Mouse (Mus musculus) brain, embryonic 14.5 days (tissue): ENCODE results near the gene Stard13. TPM values are rescaled to one million over a fixed set of nuclear protein-coding genes. Genes with fewer than 3 reads are reported as not detected.

ENCODE experiments used
- DNase-seq: peaks from one replicate; pipeline ENCODE4 v3.0.0-alpha.2; 2011; ENCODE audit warnings: low read depth
- CTCF ChIP-seq: fragments of 200-500 bp; IDR thresholded peaks from 2 replicates; pipeline ENCODE4 v1.5.1; 2012; ENCODE audit warnings: inconsistent platforms, mild to moderate bottlenecking, moderate library complexity, borderline replicate concordance; ENCODE audit not compliant: insufficient read depth, insufficient read length; ENCODE audit errors: extremely low read depth
- POLR2A ChIP-seq: fragments of 200-500 bp; IDR thresholded peaks from 2 replicates; pipeline ENCODE4 v1.6.1; 2012; ENCODE audit warnings: mild to moderate bottlenecking, inconsistent platforms, borderline replicate concordance; ENCODE audit not compliant: poor library complexity, insufficient read depth, insufficient read length, severe bottlenecking; ENCODE audit errors: extremely low read depth
- polyA plus RNA-seq: library from polyadenylated mRNA; depleted of rRNA; stranded (reverse); fragments of >200 nt; gene quantifications from 2 replicates; pipeline ENCODE4 v1.2.3, GENCODE M21; 2012; rRNA removed

Gene Stard13
- polyA plus RNA-seq, 1 experiment = 6.6 TPM

DNA sequence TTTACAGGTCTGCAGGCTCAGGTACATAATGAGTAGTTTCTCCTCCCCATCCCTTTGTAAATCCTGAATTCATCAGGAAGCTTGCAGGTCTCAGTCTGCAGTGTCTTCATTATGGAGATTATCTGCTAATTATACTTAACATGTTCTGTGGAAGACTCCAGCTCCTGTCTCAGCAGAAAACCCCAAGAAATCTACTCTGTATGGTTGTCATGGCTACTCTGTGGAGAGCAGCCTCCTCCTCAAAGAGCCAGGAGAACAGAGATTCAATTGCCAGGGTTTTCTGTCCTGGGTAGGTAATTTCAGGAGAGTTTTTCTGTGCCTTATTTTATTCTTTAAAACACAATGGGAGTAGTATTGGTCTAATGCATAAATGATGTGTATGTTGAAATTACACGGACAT lies 210.7 kb downstream of the Stard13 start:
- TF ChIP-seq POLR2A = no peak
- TF ChIP-seq CTCF = no peak
- DNase-seq = peak; percentile 67

- no peak for DNase-seq
- no peak for TF ChIP-seq CTCF
- no peak for TF ChIP-seq POLR2A
Measured at GRCm38 (mm10) chr5:151022026-151022425, 211.6 kb downstream of the Stard13 start.

DNA sequence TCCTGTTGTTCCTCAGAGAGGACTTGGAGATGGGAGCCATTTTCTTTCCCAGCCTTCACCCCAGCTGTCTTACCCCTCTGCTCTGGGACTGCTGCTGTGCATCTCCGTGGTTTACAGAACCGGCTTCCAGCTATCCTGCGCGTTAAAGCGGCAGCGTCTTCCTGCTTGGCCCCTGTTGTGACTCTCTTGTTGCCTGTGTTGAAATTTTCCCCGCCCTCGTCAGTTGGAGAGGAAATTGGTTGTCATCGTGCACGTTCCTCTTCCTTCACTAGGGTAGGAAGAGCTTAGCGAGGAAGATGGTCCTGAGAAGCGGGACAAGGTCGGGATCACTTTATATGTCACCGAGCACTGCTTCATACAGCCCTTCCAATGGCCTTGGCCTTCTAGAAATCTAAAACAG lies 212.8 kb downstream of the Stard13 start:
- TF ChIP-seq CTCF (no peak), POLR2A (no peak)
- DNase-seq = peak; percentile 2

DNA sequence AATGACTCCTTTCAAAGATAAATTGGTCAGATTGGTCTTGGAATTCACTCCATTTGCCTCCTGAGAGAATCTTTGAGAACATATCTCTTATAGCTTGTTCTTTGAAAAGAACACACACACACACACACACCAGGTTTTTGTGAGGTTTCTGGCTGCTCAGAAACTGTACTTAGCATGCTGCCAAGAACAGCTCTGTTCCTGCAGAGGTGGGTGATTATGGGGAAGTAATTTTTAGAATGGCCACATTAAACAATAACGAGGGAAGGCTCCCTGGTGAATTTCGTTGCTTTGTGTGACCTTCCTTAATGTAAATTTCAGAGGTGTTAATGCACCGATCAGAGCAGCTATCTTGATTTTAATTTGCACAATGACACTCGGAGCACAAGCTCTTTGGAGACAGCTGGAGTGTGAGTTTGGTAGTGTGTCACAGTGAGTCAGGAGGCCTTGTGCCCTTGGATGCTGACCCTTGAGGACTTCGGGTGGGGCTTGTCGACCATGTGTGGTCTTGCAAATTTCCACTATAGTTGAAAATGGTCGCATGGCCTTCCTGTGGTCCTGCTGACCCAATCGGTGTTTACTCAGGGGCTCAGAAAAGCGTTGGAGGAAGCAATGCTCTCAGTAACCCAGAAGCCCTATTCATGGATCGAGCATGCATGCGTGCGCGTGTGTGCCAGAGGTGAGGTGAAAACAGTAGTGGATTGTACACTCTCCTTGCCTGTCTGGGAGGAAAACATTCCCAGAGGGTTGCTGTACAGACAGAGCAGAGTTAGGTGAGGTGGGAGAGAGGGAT lies 213.4 kb downstream of the Stard13 start:
- TF ChIP-seq CTCF (no peak), POLR2A (no peak)
- peak; percentile 39 for DNase-seq

- DNase-seq = peak; percentile 19
- no peak for TF ChIP-seq POLR2A
- no peak for TF ChIP-seq CTCF
Measured at GRCm38 (mm10) chr5:151018959-151019358, 214.7 kb downstream of the Stard13 start.

GRCm38 (mm10) chr5:151018450-151018849 lies 215.2 kb downstream of the Stard13 start:
- no peak for DNase-seq
- TF ChIP-seq CTCF = no peak
- no peak for TF ChIP-seq POLR2A

- TF ChIP-seq CTCF (no peak), POLR2A (no peak)
- DNase-seq = no peak
Measured at GRCm38 (mm10) chr5:151004216-151004755, 229.3 kb downstream of the Stard13 start.

DNA sequence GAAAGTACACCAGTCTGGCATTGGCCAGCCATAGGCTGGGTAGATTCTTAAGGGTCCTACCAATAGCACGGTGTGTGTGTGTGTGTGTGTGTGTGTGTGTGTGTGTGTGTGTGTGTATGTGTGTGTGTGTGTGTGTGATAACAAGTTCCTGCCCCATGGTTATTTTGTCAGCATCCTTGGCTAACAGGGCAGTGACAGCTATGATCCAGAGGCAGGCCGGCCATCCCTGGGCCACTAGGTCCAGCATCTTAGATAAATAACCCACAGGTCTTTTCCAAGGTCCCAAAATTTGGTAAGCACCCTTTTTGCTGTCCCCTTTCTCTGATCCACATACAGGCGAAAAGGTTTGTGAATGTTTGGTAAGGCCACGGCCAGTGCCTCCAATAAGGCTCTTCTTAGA lies 231.6 kb downstream of the Stard13 start:
- no peak for DNase-seq
- no peak for TF ChIP-seq CTCF
- no peak for TF ChIP-seq POLR2A

DNA sequence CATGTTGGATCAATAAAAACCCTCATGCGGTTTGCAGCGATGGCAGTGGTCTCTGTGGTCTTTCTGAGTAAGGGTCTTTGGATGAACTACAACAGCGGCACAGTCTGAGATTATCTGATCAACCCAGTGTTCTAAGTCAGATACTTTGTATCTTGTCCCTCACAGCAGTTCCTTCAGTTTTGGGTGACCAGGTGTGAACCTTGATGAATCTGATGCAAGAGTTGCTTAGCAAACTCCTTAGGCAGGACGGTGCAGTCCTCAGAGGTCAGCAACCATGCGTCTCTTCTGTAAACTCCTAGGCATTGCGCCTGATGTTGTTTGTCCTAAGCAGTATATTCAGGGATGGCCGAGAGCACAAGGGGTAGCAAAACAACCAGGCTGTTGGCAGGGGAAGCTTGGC lies 232.5 kb downstream of the Stard13 start:
- no peak for TF ChIP-seq CTCF
- no peak for TF ChIP-seq POLR2A

DNA sequence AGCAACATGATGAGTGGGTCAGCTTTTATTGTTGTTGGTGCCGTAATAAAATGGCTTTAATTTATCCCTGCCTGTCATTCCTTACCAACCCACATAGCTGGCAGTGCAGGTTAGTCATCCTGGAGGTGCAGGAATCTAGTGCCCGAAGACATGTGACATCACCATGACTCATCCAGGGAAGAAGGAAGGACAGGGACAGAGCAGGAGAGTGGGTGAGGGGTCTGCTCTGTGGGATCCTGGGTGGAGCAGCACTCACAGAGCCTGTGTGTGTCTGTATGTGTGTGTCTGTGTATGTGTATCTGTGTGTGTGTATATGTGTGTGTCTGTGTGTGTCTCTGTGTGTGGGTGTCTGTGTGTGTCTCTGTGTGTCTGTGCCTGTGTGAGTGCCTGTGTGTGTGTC lies 237.1 kb downstream of the Stard13 start:
- no peak for DNase-seq
- TF ChIP-seq POLR2A (no peak), CTCF (no peak)

More for the DNA sequence above, 232.5 kb downstream of the Stard13 start:
- DNase-seq = no peak

DNA sequence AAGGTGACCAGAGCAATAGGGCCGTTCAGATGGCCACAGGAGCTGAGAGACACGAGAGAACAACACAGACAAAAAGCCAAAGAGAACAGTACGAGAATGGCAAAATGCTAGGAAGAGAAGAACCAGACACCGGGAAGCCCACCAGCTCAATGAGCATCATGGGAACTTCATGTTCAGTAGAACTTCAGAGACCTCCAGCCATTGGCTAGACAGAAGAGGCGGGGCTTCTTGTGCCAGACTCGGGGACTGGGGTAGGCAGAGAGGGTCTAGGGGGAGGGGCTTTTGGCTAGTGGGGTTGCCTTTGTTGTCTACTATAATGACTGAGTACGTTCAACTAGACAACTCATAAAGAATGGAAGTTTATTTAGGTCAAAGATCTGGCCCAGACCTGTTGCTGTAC lies 239.5 kb downstream of the Stard13 start:
- TF ChIP-seq POLR2A (no peak), CTCF (no peak)
- DNase-seq = no peak

Other genes starting within 250 kb of the Stard13 start
- not detected in 2 replicates for gene Gm42906, start 194.3 kb upstream of the Stard13 start, polyA plus RNA-seq